Mouse (Mus musculus) liver, adult 2 months (tissue): Measurements from ENCODE around the gene Cyp2c23.
A peak's percentile ranks its signal among the peaks of the same experiment; 100 is the strongest.

Source experiments
- CTCF ChIP-seq: fragments of 200-500 bp; IDR thresholded peaks from 2 replicates; pipeline ENCODE4 v1.5.1; 2011; ENCODE audit warnings: low read depth, low read length, control low read depth
- POLR2A ChIP-seq: fragments of 200-500 bp; IDR thresholded peaks from 2 replicates; pipeline ENCODE4 v1.6.1; 2011; ENCODE audit warnings: low read length, control low read depth; ENCODE audit not compliant: insufficient read depth; ENCODE audit errors: extremely low read depth

GRCm38 (mm10) chr19:43961185-43961584, 67.8 kb downstream of the Cyp2c23 start:
- TF ChIP-seq POLR2A (no peak), CTCF (peak; percentile 59)
